In genomic region chr5:88716983-88717382, GRCm38 (mm10) we compare ENCODE assay signal across 17 mouse cellular contexts.
"Had no signal": no experiment of that assay in that cellular context is flagged by ENCODE, and none has a peak within 500 bp of the region (broad histone marks: within the 10 kb centered on the region; RNA-seq: fewer than 3 reads in every experiment).

No protein-coding gene starts in this region.

- DNase-seq: lung, adult 2 months; lung, postnatal 14 days; lung, postnatal 36 days; right cerebral cortex, postnatal 14 days; thymus, adult 2 months; thymus, postnatal 25 days; thymus, postnatal 4 days had no signal

- ATAC-seq: lung, postnatal 0 days; midbrain, embryonic 13.5 days; midbrain, embryonic 15.5 days had no signal

- H3K36me3 ChIP-seq: lung, embryonic 15.5 days; midbrain, embryonic 13.5 days; midbrain, embryonic 15.5 days; neural tube, embryonic 12.5 days; stomach, embryonic 15.5 days had no signal

- H3K4me3 ChIP-seq: lung, embryonic 15.5 days; megakaryocyte, embryonic 14.5 days; midbrain, embryonic 13.5 days; midbrain, embryonic 15.5 days; neural tube, embryonic 12.5 days; stomach, embryonic 15.5 days had no signal

- H3K27me3 ChIP-seq: lung, embryonic 15.5 days; megakaryocyte, embryonic 14.5 days; midbrain, embryonic 13.5 days; midbrain, embryonic 15.5 days; neural tube, embryonic 12.5 days; stomach, embryonic 15.5 days had no signal

- H3K9me3 ChIP-seq: lung, embryonic 15.5 days; megakaryocyte, embryonic 14.5 days; midbrain, embryonic 13.5 days; midbrain, embryonic 15.5 days; neural tube, embryonic 12.5 days; stomach, embryonic 15.5 days had no signal

- H3K9ac ChIP-seq: lung, embryonic 15.5 days; midbrain, embryonic 13.5 days; midbrain, embryonic 15.5 days; neural tube, embryonic 12.5 days; stomach, embryonic 15.5 days had no signal

- H3K27ac ChIP-seq: lung, embryonic 15.5 days; macrophage; midbrain, embryonic 13.5 days; midbrain, embryonic 15.5 days; neural tube, embryonic 12.5 days; stomach, embryonic 15.5 days; stomach, postnatal 0 days had no signal

- H3K4me2 ChIP-seq: lung, embryonic 15.5 days; midbrain, embryonic 11.5 days; midbrain, embryonic 13.5 days; midbrain, embryonic 15.5 days; neural tube, embryonic 12.5 days; stomach, embryonic 15.5 days had no signal
